Mouse (Mus musculus): ENCODE data around the gene Zdhhc16. TPM values are rescaled to one million over a fixed set of nuclear protein-coding genes. Genes with fewer than 3 reads are reported as not detected.
"Not testable (repeated sequence)": the region's sequence is repeated elsewhere in the genome, so short reads cannot be mapped to it uniquely, and the experiment has no call there.

The Zdhhc16 gene
- polyA plus RNA-seq, 2 experiments from 2014 or later = 40.7 to 59.3 TPM

DNA sequence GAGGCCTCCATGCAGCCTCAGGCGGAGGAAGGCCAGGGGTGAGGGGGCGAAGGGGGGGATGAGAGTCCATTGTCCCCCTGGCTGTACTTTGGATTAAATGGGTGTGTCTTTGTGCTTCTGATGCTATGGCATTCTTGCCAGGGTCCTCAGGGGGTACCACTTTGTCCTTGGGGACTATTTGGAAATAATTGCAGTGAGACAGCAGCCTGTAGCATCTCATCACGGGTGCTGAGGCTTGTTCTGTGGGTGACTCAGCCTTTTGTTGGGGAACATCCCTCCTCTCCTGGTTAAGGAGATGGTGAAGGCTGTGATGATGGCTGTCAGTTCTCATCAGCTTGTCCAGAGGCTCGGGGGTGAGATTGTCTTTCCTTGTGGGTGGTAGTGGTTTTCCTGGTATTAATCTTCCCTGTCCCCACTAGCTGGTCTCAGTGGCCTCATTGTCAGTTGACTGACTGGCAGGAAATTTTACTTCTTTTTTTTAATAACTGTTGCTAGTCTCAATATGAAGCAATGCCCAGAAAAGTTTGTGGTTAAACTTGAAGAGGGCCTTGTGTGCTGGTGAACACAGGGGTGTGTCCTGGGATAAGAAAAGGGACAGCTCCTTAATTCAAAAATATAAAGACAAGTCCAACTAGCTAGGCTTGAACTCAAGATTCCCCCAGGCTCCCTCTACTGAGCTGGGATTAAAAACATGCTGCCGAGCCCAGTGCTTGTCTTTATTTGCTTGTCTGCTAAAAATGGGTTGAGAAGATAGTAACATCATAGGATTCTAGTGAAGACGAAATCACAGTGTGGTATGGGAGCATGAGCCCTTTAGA lies 19.3 kb upstream of the Zdhhc16 start:
- ATAC-seq = no peak

DNA sequence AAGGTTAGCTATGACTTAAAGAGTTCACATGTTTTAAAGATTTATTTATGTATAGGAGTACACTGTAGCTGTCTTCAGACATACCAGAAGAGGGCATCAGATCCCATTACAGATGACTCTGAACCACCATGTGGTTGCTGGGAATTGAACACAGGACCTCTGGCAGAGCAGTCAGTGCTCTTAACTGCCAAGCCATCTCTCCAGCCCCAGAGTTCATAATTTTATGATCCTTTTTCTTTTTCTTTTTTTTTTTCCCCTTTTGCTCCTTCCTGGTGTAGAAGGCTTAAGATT lies 18.7 kb upstream of the Zdhhc16 start:
- ATAC-seq = not testable (repeated sequence)

DNA sequence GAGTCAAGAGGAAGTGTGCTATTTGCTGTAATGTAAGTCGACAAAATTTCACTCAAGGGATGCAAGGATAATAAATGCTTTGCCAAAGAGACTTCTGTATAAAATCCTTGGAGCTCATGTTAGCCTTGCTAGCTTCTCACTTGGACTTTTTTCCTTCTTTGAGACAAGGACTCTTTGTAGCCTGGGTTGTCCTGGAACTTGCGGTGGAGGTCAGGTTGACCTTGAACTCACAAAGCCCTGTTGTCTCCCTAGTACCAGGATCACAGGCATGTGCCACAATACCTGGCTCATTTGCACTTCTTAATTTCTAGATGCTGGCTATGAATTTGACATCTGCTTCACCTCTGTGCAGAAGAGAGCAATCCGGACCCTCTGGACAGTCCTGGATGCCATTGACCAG lies 18.0 kb upstream of the Zdhhc16 start:
- no peak for ATAC-seq

DNA sequence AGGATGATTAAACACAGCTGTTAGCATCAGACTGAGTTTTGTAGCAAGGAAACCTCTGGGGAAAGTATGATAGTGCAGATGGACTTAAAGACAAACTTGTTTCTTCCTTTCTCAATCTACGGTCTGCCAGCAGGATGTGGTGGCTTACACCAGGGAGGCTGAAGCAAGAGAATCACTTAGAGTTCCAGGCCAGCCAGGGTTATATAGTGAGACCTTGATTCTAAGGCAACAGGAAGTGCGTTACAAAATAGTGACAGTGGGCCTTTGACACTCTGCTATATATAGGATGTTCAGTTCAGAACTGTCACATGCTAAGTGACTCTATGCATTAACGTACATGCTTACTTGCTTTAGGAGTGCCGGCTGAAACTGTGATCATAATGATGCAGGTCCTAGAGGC lies 16.4 kb upstream of the Zdhhc16 start:
- peak; percentile 12 for ATAC-seq

DNA sequence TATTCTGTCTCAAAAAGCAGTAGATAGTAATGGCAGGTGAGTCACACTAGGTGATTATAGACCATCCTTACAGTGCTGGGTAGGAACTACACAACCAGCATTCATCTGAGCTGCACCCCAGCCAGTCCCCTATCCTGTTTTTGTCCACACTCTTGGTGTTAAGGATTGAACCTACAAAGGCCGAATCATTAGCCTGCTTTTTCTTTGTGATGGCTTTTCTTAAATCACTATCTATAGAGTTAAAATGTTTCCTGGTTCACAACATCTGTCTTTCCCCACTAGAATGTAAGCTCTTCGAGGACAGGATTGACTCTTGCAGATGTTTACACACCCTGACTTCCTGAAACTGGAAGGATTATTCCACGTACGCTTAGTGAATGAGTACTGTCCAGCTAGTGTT lies 13.8 kb upstream of the Zdhhc16 start:
- no peak for ATAC-seq

DNA sequence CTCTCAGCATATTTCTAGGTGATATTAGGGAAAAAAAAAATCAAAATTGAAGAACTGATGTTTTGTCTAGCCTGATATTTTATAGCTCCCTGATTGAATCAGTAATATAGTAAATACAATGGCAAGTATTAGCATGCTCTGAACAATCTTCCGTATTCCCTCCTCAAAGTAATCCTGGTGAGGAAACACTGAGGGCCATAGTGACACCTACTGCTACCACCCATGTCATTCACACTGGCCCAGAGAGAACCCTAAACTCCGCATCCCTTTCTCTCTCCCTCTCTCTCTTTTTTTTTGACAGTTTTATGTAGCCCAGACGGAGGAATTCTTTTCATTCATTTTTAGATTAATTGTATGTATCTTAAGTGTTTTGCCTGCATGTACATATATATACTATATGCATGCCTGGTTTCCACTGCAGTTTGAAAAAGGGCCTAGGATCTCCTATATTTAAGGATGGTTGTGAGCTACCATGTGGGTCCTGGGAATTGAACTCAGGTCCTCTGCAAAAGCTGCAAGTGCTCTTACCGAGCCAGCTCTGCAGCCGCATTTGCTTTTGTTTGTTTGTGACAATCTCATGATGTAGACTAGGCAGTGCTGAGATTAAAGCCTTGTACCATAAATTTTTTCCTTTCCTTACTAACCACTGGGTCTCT lies 12.7 kb upstream of the Zdhhc16 start:
- no peak for ATAC-seq

DNA sequence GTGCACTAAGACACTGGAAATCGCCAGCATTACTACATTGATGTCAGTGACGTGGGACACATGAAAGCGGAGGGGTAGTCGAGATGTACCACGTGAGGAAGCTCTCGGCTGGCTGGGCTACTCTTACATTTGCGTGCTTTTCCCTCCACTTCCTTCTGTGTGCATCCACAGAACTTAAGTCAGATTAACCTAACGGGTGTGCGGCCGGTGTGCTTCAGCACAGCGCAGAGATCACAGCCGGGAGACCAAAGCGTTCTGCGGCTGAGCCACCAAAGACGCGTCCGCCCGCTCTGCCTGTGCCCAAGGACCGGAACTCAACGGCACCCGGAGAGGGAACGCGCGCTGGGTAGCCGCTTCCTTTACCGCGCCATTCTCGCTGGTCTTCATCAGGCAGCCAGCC lies 594 bp upstream of the Zdhhc16 start:
- ATAC-seq = peak; percentile 40

DNA sequence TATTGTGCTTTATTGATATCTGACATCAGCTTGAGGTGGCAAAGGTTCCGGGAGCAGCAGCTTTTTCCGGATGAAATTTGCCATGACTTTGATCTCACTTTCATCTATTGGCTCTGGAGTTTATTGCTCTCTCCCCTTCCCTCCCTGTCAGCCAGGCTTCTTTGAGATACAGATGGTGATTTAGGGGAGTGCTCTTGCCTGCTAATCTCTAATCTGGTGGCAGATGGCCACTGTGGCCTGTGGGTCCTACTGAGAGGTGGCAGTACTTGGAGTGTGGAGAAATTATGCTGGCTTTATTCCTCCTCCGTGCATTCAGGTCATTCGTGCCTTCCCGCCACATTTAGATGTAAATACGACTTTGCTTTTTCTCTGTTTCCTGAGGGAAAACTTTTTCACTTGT lies 844 bp downstream of the Zdhhc16 start:
- ATAC-seq = no peak

DNA sequence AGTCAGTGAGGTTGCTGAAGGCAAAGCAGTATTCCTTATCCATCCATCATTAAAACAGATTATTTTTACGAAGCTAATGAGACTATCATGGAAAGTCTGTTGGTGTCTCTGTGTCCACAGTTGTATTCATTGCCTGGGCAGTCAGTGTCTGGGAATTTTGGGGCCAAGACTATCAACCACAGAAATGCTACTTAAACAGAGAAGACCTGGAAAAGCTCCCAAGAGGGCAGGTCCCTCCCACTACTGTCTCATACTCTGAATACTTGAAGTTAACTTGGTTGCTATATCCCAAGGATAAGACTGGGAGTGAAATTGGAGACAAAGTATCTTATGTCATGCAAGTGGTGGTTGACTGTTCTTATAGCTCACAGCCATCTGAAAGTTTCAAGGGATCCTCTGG lies 2.6 kb downstream of the Zdhhc16 start:
- no peak for ATAC-seq

DNA sequence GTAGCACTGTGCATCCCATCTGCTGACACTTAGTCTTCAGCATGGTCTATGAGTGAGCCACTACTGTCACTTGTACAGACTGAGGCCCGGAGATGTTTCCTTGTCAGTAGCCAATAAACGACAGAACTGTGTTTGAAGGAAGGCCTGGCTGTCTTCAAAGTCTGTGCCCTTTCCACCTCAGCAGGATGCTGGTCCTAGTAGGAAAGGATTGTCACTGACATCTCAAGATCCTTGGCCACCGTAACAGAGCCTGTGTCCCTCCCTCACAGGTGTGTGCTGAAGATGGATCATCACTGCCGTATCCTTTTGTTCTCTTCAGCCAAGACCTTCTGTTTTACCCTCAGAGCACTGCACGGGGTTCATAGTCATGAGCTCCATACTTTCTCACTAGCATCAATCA lies 5.3 kb downstream of the Zdhhc16 start:
- ATAC-seq = no peak

DNA sequence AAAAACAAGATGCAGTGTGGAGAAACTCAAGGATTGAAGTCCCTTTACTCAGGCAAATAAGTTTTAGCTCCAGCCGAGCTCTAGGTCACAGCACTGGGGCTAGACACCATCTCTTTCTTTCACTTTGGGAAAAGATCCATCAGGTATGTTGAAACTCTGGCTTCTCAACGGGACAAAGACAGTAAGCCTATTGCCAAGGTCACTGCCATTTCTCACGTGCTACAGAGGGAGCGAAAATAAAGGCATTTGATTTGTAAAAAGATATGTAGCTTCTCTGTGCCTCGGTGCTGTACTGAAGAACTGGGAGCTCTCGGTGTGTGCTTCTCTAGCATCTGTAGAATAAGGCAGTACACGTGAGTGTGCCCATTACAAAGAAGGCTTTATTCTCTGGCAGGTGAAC lies 10.6 kb downstream of the Zdhhc16 start:
- ATAC-seq = no peak

DNA sequence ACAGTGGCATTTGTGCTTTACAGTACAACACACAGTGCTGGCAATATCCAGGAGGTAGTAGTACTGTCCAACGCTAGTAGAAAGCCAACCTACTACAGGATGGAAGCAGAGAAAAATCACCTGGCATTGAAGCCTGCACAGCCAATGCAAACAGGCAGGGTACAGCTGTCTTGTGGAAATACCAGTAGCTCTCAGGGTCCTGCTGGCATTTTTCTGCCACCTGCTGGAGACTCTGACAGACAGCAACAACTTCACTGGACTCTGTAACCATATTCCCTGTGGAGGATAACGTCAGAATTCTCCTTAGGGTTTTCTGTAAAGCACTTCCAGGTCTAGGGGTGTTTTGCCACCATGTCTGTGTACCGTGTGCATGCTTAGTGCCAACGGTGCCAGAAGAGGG lies 19.0 kb downstream of the Zdhhc16 start:
- ATAC-seq = no peak

DNA sequence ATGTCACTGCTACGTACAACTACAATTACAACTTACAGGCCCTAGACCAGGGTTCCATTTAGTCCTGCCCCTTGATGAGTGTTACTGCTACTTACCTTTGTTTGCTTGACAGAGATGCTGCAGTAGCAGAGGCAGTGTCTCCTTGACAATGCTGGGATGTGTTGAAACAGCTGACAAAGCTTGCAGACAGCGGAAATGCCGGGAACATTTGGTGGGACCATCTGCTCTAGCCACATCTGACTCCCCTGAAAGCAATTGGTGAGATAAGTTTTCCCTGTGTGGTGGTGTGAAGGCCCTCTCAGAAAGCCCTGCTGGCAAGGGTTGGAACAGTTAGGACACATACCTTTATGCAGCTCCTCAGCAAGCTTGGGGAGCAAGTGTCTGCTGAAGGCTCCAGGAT lies 20.3 kb downstream of the Zdhhc16 start:
- no peak for ATAC-seq

DNA sequence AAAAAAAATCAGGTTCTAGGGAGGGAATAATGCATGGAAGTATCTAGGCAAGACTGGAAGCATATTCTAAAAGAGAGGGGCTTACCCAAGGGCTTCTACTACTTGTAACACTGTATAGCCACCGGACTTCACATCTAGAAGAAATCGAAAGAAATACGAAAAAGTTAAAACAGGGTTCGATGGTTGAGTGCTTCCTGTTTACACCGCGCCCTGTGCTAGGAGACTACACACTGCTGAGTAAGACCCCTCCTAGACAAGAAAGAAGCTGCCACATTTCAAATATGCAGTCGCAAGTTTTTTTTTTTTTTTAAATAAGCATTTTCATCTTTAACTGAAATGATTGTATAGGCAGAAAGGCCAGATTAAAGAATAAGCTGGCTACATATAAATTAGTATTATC lies 36.3 kb downstream of the Zdhhc16 start:
- peak; percentile 74 for ATAC-seq

DNA sequence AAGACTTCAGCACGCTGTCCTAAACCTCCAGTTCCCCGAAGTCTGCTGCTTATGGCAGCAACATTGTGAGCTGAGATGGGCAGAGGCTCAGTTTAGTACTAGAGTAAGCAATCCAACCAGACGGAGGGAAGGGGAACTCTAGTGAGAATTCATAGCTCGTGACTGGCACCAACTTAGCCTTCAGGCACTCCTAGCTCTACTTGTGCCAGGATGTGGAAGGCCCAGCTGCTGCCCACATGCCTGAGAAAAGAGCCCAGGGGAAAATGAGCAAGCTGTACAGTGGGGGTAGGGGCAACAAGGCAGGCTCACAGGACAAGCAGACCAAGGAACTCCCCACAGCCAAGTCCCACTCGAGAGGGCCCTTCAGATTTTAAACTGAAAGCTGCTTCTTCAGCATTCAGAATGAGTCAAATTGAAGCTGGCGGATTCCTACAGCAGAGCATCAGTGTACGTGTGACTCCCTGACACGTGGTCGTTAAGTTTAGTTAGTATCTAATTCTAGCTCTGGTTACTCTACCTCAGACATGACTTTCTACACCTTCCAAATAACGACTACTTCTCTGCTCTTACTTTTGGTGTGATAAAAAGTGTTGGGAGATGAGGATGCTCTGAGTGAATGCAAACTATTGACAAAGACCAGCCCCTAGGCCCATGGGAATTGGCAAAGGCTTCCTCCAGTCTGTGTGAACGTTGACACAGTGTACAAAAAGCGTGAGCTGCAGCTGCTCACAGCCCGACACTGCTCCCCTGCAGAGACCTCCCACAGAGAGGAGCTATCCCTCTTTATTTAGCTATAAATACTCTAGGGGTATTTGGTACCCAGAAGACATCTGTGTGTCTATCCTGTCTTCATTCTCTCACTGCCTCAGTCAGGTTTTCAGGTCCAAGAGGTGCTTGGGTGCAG lies 40.9 kb downstream of the Zdhhc16 start:
- no peak for ATAC-seq

DNA sequence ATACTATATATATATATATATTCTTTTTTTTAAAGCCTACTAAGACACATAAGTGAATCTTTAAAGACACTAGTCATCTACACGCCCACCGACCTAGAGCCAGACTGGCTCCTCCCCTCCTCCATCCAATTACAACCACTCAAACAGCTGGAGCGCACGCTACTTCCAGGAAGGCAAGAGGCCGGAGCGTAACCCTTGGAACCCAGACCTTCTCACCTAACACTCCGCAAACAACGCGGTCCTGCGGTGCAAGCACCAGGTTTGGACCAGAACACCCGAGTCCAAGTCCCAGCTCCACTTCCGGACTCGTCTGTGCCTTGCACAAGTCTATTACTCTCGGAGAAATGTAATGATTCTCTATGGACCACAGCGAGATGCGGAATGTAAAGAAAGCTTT lies 47.1 kb downstream of the Zdhhc16 start:
- peak; percentile 11 for ATAC-seq

DNA sequence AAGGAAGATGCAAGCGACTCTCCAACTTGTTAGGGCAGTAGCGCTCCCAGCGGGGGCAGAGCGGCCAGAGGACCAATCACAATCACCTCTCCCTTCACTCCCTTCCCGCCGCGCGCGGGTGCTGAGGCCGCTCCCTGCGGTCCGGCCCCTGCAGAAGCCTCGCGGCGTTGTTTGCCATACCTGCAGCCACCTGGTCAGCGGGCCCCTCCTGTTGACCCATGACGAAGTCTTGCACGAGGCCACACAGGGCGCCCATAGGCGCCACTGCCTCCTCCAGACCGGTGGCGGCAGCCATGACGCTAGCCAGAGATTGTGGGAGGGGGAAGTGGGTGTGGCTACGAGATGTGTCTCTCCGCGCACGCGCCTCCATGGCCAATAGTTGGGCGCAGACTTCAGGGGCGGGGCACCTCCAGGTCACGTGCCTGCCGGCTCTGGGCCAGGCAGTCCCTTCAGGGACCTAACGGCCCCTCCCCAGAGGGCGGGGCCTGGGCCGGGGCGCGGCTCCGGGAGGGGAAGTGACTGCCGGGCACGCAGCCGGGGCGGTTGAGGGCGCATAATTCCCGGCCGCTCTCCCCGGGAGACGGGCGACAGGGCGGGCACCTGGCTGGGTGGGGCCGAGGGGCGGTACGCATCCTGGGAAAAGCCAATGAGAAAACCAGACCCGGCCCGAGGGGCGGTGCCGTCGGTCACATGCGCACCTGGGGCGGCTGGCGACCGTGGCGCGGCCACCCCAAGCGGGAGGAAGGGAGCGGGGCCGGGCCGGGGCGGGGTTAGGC lies 47.7 kb downstream of the Zdhhc16 start, which contains the start of gene Mms19:
Mms19 (minus strand) TSS at position 339 of the 776 bp plus-strand sequence.
- peak; percentile 92 for ATAC-seq

DNA sequence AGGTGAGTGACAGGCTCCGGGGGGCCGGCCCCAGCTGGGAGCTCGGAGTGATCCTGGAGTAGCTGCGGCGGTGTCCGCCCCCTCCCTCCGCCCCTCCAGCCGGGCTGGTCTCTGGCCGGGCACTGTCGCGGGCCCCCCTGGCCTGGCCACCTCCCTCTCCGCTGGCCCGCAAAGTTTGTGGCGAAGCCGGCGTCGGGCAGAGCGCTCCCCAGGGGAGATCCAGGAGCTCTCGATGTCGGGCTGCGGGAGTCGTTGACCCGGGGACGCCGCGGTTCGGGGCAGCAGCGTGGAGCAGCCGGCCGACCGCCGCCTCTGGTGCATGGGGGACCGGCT lies 48.3 kb downstream of the Zdhhc16 start, which contains the start of gene Ubtd1:
Ubtd1 (plus strand) TSS at position 169 of the 333 bp plus-strand sequence.
- peak; percentile 7 for ATAC-seq

DNA sequence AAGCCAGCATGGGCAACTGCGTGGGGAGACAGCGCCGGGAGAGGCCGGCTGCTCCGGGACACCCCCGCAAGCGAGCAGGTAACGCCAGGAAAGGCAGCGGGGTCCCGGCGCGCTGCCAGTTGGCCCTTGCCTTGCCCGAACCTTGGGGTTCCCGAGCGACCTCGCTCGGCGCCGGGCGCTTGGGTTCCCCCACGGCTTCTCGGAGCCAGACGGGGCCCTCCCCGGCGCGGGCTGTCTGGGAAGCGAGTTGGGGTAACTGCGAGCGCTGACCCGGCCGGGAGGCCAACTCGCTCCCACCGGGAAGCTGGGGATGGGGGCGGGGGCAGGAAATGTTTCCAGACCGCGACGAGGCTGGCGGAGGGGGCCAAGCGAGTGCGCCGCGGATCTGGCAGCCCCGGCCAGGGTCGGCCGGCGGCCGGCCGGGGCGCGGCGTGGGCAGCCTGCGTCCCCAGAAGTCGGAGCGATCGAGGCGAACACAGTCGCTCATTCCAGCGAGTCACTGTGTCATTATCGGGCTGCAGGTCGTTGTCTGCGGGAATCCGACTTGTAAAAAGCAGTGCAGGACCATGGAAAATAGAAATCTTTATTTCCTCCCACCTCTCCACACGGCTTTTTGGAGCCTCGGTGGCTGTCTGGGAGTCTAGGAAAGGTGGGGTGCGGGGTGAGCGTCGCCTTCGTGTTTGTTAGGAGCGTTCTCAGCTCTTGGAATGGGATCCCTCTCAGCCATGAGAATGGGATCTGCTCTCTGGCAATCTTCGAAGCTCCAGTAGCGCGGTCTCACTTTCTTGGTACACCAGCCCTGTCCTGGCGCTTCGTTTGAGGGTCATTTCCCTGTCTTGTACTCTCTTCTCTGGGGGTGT lies 48.9 kb downstream of the Zdhhc16 start:
- peak; percentile 0 for ATAC-seq

DNA sequence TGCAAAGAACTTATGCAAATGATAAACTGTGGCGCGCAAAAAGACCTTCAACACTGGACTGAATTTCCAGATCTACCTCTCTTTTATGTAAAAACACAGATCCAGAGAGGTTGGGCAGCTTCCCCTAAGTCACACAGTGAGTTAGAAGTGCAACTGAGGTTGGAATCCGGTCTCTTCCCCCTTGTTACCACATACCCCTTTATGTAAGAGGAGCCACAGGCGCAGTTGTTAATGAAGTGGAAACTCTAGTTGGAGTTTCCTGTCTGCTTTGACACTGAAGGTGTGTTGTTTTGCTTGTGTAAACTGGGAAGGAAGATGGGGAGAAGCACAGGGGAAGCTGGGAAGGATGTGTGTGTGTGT lies 49.5 kb downstream of the Zdhhc16 start:
- ATAC-seq = no peak

DNA sequence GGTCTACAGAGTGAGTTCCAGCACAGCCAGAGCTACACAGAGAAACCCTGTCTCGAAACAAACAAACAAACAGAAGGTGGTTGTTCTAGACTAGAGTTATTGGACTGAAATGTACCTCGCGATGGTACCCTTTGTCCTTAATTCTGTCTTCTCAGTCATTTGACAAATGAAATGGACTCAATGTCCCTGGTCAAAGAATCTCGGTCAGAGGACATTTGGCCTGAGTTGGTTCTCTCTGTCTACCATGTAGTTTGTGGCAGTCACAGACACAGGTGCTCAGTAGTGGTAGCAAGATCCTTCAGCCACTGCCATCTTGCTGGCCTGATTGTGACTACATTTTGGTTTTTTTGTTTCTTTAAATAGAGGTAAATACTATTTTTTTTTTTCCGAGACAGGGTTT lies 52.7 kb downstream of the Zdhhc16 start:
- ATAC-seq = no peak

DNA sequence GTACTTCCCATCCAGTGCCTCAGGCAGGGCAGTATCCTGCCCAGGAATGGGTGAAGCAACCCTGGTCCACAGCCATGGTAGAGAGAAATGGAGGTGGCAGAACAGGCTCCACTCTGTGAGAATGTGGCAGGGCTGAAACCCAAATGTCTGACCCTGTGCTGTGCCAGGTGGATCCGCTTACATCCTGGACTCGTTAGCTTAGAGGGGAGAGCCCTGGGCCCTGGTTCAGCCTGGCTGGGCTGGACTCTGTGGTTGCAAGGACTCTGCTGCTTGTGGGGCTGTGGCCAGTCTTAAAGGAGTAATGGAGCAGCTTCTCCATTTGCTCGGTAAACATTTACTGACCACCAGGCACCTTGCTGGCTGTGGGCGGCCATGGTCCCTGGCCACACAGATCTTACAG lies 53.9 kb downstream of the Zdhhc16 start:
- no peak for ATAC-seq
